Mouse (Mus musculus) 416B (cell line): ENCODE data around the gene Tcf12.

ENCODE experiments used
- DNase-seq: peaks from one replicate; pipeline ENCODE4 v3.0.0; 2011; ENCODE audit warnings: low read depth

The Tcf12 gene

GRCm38 (mm10) chr9:71836366-71836765 lies 275.3 kb downstream of the Tcf12 start:
- DNase-seq = no peak

- DNase-seq = no peak
Measured at GRCm38 (mm10) chr9:71835203-71835815, 276.4 kb downstream of the Tcf12 start.

GRCm38 (mm10) chr9:71834707-71835106 lies 277.0 kb downstream of the Tcf12 start:
- no peak for DNase-seq

- peak; percentile 80 for DNase-seq
Measured at GRCm38 (mm10) chr9:71831756-71832699, 279.6 kb downstream of the Tcf12 start.

GRCm38 (mm10) chr9:71830994-71831393 lies 280.7 kb downstream of the Tcf12 start:
- no peak for DNase-seq

DNA sequence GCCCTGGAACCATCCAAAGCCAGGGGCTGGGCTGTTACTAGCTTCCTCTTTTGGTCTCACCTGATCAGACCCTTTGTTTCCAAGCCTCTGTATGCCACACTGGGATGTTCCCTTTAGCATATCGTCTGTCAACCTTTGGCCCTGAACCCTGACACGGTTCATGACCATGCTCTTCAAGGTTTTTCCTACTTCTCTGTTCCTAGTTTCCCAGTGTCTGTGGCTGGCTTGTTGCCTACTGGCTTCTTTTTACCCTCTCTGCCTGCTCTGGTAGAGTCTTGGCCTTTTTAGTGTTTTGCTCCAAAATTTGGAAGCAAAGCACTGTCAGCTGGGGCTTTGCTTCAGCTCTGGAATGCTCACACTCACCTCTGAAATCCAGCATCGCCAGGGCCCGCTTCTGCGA lies 281.3 kb downstream of the Tcf12 start:
- DNase-seq = no peak

- DNase-seq = no peak
Measured at GRCm38 (mm10) chr9:71829753-71830152, 281.9 kb downstream of the Tcf12 start.

- DNase-seq = peak; percentile 27
Measured at GRCm38 (mm10) chr9:71829137-71829536, 282.5 kb downstream of the Tcf12 start.

DNA sequence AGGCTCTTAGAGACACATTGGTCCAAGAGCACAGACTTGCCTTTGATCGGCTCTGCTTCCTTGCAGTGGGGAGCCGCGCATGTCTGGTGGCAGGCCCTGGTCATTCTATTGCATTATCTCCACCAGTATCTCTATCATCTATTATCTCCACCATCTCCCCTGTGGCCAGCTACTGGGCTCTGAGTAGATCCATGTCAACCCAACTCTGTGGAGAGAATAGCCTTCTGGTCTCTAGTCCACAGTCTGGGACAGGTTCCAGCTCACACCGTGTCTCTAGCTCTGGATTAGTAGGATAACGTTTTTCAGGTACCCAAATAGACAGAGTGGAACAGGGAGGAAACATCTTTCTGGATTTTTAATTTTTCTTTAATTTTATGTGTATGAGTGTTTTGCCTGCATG lies 284.3 kb downstream of the Tcf12 start:
- no peak for DNase-seq

DNA sequence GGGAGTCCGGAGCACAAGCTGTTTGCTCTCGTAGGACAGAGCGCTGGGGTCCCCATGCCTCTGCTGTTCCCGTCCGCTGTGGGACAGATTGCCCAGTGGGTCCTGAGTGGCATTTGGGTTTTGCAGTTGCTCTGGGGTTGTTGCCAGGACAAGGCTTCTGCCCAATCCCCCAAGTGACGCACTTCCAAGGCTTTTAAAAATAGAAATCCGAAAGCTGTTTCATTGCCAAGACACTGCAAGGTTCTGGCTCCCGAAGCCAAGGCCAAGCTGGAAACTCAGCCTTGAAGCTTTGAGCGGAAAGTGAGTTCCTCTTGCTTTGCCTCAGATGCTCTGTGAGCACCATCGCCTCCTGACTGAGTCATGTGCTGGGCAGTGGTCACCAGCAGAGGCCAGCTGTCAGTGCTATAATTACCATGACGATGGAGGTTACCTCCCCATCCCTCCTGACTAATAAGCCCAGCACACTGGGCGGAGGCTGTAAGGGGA lies 285.6 kb downstream of the Tcf12 start:
- DNase-seq = no peak

- no peak for DNase-seq
Measured at GRCm38 (mm10) chr9:71822003-71822402, 289.7 kb downstream of the Tcf12 start.

GRCm38 (mm10) chr9:71818453-71818852 lies 293.2 kb downstream of the Tcf12 start:
- DNase-seq = no peak

GRCm38 (mm10) chr9:71816121-71816520 lies 295.6 kb downstream of the Tcf12 start:
- DNase-seq = no peak

DNA sequence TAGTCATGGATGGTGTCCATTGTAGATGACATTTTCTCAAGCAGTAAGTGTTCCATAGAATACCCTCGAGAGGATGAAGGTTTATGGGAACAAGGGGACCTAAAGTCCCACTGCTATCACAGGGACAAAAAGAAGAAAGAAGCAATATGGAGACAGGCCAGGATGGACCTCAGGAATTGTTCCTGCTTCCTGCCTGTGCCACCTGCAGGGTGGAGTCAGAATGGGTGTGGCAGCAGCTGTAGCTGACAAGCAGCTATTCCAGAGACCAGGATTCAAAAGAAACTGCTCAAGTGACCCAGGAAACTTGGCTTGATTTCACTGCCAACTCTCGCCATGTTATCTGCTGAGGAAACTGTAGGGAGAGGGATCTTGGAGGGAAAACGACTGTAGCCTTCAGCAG lies 298.1 kb downstream of the Tcf12 start:
- DNase-seq = no peak

- DNase-seq = no peak
Measured at GRCm38 (mm10) chr9:71812914-71813313, 298.8 kb downstream of the Tcf12 start.

- DNase-seq = peak; percentile 16
Measured at GRCm38 (mm10) chr9:71812402-71812801, 299.3 kb downstream of the Tcf12 start.

DNA sequence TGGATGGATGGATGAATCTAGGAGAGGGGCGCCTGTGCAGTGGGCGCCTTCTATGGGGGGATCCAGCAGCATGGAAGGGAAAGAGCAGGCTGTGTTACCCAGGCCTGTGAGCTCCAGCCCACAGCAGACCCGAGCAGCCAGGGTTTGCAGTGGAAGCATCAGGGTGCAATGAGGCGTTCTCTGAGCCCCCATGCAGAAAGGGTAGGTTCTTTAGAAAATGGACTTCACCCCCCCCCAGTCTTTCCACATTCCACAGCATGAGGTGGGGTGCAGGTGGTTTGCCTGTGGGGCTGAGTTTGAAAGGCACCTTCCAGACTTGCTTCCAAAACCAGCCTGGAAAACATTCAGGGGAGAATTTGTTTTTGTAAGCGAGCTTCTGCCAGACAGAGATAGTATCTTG lies 300.3 kb downstream of the Tcf12 start:
- no peak for DNase-seq

GRCm38 (mm10) chr9:71810723-71811122 lies 300.9 kb downstream of the Tcf12 start:
- DNase-seq = no peak

DNA sequence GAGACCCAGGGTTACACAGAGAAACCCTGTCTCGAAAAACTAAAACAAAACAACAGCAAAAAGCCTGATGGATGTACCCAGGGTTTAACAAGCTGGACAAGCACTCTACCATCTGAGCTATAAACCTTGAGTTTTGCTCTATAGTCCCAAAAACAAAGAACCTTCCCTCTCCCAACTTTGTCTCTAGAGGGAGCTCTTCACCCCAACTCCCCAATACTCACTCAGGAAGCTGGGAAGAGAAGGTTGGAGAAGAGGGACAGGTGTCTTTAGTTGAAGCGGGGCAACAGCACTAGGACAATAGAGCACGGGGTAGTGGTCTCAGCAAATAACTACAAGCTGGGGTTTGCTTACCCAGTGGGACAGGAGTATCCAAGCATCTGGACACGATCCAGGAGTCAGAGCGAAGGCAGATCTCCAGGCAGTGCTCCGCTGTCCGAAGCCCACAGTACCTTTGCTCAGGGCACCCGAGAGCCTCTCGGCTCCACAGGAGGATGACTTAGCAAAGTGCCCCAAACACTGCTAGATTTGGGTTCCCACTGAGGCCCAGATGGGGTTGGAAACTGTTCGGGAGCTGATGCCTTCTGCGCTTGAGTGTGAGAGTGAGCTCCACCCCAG lies 302.9 kb downstream of the Tcf12 start:
- peak; percentile 12 for DNase-seq

DNA sequence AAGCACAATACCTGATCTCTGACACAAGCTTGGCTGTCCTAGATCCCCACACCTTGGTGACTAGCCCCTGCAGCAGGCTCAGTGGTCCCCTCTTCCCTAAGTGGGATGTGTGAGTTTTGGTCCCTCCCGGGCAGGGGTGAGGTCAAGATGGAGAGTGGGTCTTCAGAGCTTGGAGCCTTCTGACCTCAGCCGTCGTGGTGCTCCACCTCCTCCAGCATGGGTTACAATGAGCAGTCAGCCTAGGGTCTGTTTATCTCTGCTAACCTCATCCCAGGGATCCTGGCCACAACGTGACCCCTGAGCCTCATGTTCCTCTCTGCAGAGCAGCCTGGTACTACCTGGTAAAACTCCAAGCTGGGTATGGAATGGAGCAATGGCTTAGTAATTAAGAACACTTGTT lies 303.9 kb downstream of the Tcf12 start:
- DNase-seq = no peak

GRCm38 (mm10) chr9:71806422-71806805 lies 305.3 kb downstream of the Tcf12 start:
- peak; percentile 87 for DNase-seq

GRCm38 (mm10) chr9:71805646-71806421 lies 305.8 kb downstream of the Tcf12 start:
- DNase-seq = peak; percentile 74
